Mouse (Mus musculus) small intestine, adult 2 months (tissue): ENCODE results near the gene Rfc1.

Experiments used
- CTCF ChIP-seq: fragments of 200-500 bp; IDR thresholded peaks from 2 replicates; pipeline ENCODE4 v1.5.1; 2012; ENCODE audit warnings: low read depth, mild to moderate bottlenecking, control low read depth, inconsistent platforms, low read length, moderate library complexity, mixed read lengths; ENCODE audit not compliant: insufficient replicate concordance, insufficient read length; ENCODE audit errors: extremely low read depth
- POLR2A ChIP-seq: fragments of 200-500 bp; IDR thresholded peaks from 2 replicates; pipeline ENCODE4 v1.6.1; 2012; ENCODE audit warnings: low read depth, mild to moderate bottlenecking, control low read depth, inconsistent platforms, low read length, moderate library complexity

DNA sequence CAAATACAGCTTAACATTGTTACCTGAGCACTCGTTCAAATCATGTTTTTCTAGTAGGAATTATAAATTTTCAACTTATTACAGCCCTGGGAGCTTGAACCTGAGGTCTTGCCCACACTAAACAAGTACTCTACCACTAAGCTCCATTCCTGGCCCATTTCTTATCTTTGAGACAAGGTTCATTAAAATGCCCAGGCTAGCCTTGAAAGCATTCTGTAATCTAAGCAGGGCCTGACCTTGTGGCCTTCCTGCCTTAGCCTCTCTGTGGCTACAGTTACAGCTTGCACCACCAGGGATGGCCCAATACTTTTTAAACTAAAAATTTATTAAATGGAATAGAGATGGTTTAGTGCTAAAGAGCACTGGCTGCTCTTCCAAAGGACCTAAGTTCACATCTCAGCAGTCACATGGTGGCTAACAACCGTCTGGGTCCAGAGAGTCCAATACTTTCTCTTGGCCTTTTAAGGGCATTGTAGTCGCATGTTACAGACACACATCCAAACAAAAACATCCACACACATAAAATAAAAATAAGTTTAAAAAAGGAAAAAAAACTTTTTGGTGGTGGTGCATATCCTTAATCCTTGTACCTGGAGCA is 10.6 kb downstream of the Rfc1 start:
- TF ChIP-seq CTCF (no peak), POLR2A (no peak)
